Mouse (Mus musculus) testis, adult 2 months (tissue): ENCODE results near the gene Agl.

ENCODE experiments used
- CTCF ChIP-seq: fragments of 200-500 bp; IDR thresholded peaks from 2 replicates; pipeline ENCODE4 v1.5.1; 2012; ENCODE audit warnings: low read depth, mild to moderate bottlenecking, inconsistent platforms, low read length, moderate library complexity; ENCODE audit not compliant: control insufficient read depth, insufficient read depth, insufficient replicate concordance
- POLR2A ChIP-seq: fragments of 200-500 bp; IDR thresholded peaks from 2 replicates; pipeline ENCODE4 v1.6.1; 2012; ENCODE audit warnings: low read depth, mild to moderate bottlenecking, inconsistent platforms, low read length, moderate library complexity; ENCODE audit not compliant: control insufficient read depth

DNA sequence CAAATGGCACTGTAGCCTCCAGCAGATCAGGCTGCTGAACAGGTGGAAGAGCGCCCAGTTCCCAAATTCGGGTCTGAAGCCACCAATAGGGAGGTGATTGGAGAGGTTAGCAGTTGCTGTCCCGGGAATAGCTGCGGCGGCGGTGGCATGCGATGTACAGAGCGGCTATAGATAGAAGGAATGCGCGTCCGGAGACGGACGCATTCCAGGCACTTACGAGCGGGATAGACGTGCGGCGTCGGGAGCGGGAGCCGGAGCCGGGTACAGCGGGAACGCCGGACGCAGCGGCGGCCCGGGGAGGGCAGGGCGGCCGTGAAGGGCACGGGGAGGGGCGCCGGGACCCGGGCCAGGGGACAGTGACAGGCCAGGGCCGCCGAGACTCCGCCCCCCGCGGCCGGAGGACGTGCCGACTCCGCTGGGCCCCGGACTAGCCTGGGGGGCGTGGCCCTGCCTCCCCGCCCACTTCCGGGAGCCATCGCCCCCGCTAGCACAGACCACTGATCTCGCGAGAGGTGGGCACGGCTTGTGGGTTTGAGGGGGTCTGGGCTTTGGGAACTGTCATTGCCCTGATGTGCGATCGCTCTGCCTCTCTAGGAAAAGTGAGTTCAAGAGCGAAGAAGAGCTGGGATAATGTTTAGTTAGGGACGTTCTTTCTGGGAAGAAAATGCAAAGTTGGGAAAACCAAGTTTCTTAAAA lies at the start of gene Agl:
- TF ChIP-seq CTCF (no peak), POLR2A (peak; percentile 83)
